Mouse (Mus musculus): ENCODE data around the gene Hlf. TPM values are rescaled to one million over a fixed set of nuclear protein-coding genes. Genes with fewer than 3 reads are reported as not detected.
A peak's percentile ranks its signal among the peaks of the same experiment; 100 is the strongest.

Hlf gene
- polyA plus RNA-seq, 1 experiment, result 0.16 TPM

- Histone ChIP-seq H3K79me2 (ENCODE audit: control insufficient read depth, insufficient read depth) (no peaks in the 10 kb centered on the region), H3K4me3 (ENCODE audit: insufficient read depth, poor library complexity, severe bottlenecking) (no peak overlapping the region), H3ac (ENCODE audit: control insufficient read depth, insufficient read length, low read depth) (no peak overlapping the region), H3K36me3 (ENCODE audit: control insufficient read depth, insufficient read depth) (no peaks in the 10 kb centered on the region), H3K79me3 (ENCODE audit: low read depth) (no peaks in the 10 kb centered on the region), H3K27me3 (ENCODE audit: control insufficient read depth, insufficient read depth, insufficient read length) (no peaks in the 10 kb centered on the region)
- TF ChIP-seq MYOG (IDR thresholded peaks at IDR 0.05; ENCODE audit: control insufficient read depth, extremely low read depth, insufficient read length) (no peak), USF1 (IDR thresholded peaks at IDR 0.05; ENCODE audit: low read depth) (no peak), CEBPB (IDR thresholded peaks at IDR 0.05; ENCODE audit: low read depth) (no peak), MYOD1 (IDR thresholded peaks at IDR 0.05; ENCODE audit: control insufficient read depth, insufficient read length, low read depth) (no peak), FOSL1 (IDR thresholded peaks at IDR 0.05; ENCODE audit: insufficient read depth, low read length, poor library complexity, severe bottlenecking) (no peak)
These were observed 76.1 kb downstream of the Hlf start for GRCm38 (mm10) chr11:90314606-90315005.

DNA sequence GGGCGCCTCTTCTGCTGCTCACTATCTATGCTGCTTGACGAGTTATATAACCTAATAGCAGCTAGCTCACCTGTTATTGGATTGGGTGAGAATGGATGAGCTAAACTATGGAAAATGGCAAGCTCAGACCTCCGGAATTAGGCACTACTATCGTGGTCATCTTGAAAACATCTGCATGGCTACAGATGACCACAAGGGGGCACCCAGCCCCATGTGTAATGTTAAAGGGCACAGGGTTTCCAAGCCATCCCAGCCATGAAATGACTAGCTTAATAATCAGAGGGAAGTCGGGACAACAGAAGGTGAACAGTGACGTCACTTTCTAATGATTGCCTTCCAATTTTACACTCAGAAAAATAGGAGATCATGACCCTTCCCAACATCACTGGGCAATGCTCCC, 83.7 kb downstream of the Hlf start:
- H3K79me2 ChIP-seq (ENCODE audit: control insufficient read depth, insufficient read depth), result no peaks in the 10 kb centered on the region
- H3ac ChIP-seq (ENCODE audit: control insufficient read depth, insufficient read length, low read depth), result no peak overlapping the region
- TF ChIP-seq FOSL1 (IDR thresholded peaks at IDR 0.05; ENCODE audit: insufficient read depth, low read length, poor library complexity, severe bottlenecking) (no peak), MYOD1 (IDR thresholded peaks at IDR 0.05; ENCODE audit: control insufficient read depth, insufficient read length, low read depth) (no peak), CEBPB (IDR thresholded peaks at IDR 0.05; ENCODE audit: low read depth) (no peak), CTCF (IDR thresholded peaks at IDR 0.05; ENCODE audit: control insufficient read depth, insufficient read depth, insufficient read length) (peak; percentile 32)
- H3K4me3 ChIP-seq (ENCODE audit: insufficient read depth, poor library complexity, severe bottlenecking), result no peak overlapping the region
- H3K79me3 ChIP-seq (ENCODE audit: low read depth), result no peaks in the 10 kb centered on the region
- H3K36me3 ChIP-seq (ENCODE audit: control insufficient read depth, insufficient read depth), result no peaks in the 10 kb centered on the region
- no peaks in the 10 kb centered on the region for H3K27me3 ChIP-seq (ENCODE audit: control insufficient read depth, insufficient read depth, insufficient read length)

DNA sequence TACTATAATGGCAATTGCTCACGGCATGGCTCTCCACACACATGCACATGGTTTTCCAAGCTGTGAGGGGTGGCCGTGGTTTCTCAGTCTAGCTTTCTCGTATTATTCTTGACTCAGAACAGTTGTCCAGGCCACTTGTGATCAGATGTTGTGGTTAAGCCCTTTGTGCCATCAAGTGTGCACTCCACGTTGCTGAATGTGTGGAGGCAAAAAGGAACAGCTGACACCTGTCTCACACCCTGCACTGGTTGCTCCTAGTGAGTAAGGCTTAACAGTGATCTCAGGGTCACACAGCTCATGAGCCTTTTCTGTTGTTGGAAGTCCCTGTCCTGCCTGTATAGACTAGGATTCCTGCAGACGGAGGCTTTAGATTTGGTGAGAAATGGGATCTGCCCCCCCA, 84.6 kb downstream of the Hlf start:
- H3K4me3 ChIP-seq (ENCODE audit: insufficient read depth, poor library complexity, severe bottlenecking), result no peak overlapping the region
- no peaks in the 10 kb centered on the region for H3K36me3 ChIP-seq (ENCODE audit: control insufficient read depth, insufficient read depth)
- TF ChIP-seq USF1 (IDR thresholded peaks at IDR 0.05; ENCODE audit: low read depth), result no peak
- TF ChIP-seq FOSL1 (IDR thresholded peaks at IDR 0.05; ENCODE audit: insufficient read depth, low read length, poor library complexity, severe bottlenecking), result no peak
- TF ChIP-seq MYOG (IDR thresholded peaks at IDR 0.05; ENCODE audit: control insufficient read depth, extremely low read depth, insufficient read length), result no peak
- TF ChIP-seq CTCF (IDR thresholded peaks at IDR 0.05; ENCODE audit: control insufficient read depth, insufficient read depth, insufficient read length), result no peak
- no peak for TF ChIP-seq MYOD1 (IDR thresholded peaks at IDR 0.05; ENCODE audit: control insufficient read depth, insufficient read length, low read depth)
- no peaks in the 10 kb centered on the region for H3K27me3 ChIP-seq (ENCODE audit: control insufficient read depth, insufficient read depth, insufficient read length)
- H3ac ChIP-seq (ENCODE audit: control insufficient read depth, insufficient read length, low read depth), result no peak overlapping the region
- no peaks in the 10 kb centered on the region for H3K79me3 ChIP-seq (ENCODE audit: low read depth)
- H3K79me2 ChIP-seq (ENCODE audit: control insufficient read depth, insufficient read depth), result no peaks in the 10 kb centered on the region

DNA sequence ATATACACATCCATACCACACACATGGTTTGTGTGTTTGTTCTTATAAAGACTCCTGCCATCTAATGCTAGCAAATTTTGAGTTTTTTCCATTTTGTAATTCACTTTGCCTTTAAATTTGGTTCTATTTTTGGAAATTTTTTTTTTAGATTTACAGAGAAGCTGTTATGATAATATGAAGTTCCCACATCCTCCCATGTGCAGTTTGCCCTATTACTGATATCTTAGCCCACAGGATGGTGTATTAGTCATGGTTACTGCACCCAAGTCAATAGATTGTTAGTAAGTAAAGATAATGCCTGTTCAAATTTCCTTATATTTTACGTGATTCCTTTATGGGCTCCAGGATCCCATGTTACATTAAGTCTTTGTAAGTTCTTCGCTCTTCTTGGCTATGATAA, 96.1 kb downstream of the Hlf start:
- Histone ChIP-seq H3K79me2 (ENCODE audit: control insufficient read depth, insufficient read depth) (no peaks in the 10 kb centered on the region), H3K36me3 (ENCODE audit: control insufficient read depth, insufficient read depth) (no peaks in the 10 kb centered on the region), H3K4me3 (ENCODE audit: insufficient read depth, poor library complexity, severe bottlenecking) (no peak overlapping the region), H3ac (ENCODE audit: control insufficient read depth, insufficient read length, low read depth) (no peak overlapping the region), H3K79me3 (ENCODE audit: low read depth) (no peaks in the 10 kb centered on the region), H3K27me3 (ENCODE audit: control insufficient read depth, insufficient read depth, insufficient read length) (no peaks in the 10 kb centered on the region)
- TF ChIP-seq MYOG (IDR thresholded peaks at IDR 0.05; ENCODE audit: control insufficient read depth, extremely low read depth, insufficient read length) (no peak), MAX (IDR thresholded peaks at IDR 0.05) (no peak), CEBPB (IDR thresholded peaks at IDR 0.05; ENCODE audit: low read depth) (no peak), CTCF (IDR thresholded peaks at IDR 0.05; ENCODE audit: control insufficient read depth, insufficient read depth, insufficient read length) (no peak), FOSL1 (IDR thresholded peaks at IDR 0.05; ENCODE audit: insufficient read depth, low read length, poor library complexity, severe bottlenecking) (no peak), MYOD1 (IDR thresholded peaks at IDR 0.05; ENCODE audit: control insufficient read depth, insufficient read length, low read depth) (no peak), USF1 (IDR thresholded peaks at IDR 0.05; ENCODE audit: low read depth) (no peak)

DNA sequence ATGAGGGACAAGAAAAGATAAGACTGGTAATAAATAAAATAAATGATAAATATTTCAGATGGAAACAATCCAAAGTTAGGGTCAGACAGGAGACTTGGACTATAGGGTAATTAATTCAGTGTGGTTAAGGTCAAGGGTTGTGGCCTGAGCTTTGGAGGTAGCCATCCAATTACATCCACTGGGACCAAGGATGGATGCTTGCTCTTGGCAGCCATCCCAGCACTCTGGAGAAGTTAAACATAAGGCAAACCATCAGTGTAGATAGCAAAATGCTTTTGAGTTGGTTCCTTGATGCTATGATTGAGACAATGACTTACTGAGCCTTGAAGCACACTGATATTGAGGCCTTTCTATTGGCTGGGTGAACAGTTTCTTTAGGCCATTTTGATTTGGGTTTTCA, 97.9 kb downstream of the Hlf start:
- no peak overlapping the region for H3ac ChIP-seq (ENCODE audit: control insufficient read depth, insufficient read length, low read depth)
- H3K36me3 ChIP-seq (ENCODE audit: control insufficient read depth, insufficient read depth), result no peaks in the 10 kb centered on the region
- H3K27me3 ChIP-seq (ENCODE audit: control insufficient read depth, insufficient read depth, insufficient read length), result no peaks in the 10 kb centered on the region
- no peaks in the 10 kb centered on the region for H3K79me2 ChIP-seq (ENCODE audit: control insufficient read depth, insufficient read depth)
- H3K79me3 ChIP-seq (ENCODE audit: low read depth), result no peaks in the 10 kb centered on the region
- TF ChIP-seq MYOG (IDR thresholded peaks at IDR 0.05; ENCODE audit: control insufficient read depth, extremely low read depth, insufficient read length), result no peak
- H3K4me3 ChIP-seq (ENCODE audit: insufficient read depth, poor library complexity, severe bottlenecking), result no peak overlapping the region

DNA sequence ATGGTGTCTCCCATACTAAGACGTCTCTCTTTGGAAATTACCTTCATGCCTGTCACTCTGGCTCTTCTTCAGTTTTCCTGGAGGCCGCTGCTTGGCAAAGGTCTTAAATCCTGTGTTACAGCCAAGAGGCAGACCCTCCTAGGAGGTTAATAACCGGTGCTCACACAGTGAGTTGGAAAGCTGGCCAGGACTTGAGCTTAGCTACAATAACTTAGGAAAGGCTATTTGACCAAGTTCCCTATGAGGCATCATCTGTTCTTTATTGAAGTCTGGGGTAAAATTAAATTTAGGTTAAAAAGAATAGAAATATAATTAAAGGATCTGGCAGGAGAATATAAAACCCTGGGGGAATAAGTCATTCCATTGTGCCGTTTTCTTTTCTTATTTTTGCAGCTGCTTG, 99.5 kb downstream of the Hlf start:
- Histone ChIP-seq H3K79me2 (ENCODE audit: control insufficient read depth, insufficient read depth) (no peaks in the 10 kb centered on the region), H3ac (ENCODE audit: control insufficient read depth, insufficient read length, low read depth) (no peak overlapping the region), H3K4me3 (ENCODE audit: insufficient read depth, poor library complexity, severe bottlenecking) (no peak overlapping the region), H3K79me3 (ENCODE audit: low read depth) (no peaks in the 10 kb centered on the region), H3K27me3 (ENCODE audit: control insufficient read depth, insufficient read depth, insufficient read length) (no peaks in the 10 kb centered on the region), H3K36me3 (ENCODE audit: control insufficient read depth, insufficient read depth) (no peaks in the 10 kb centered on the region)
- TF ChIP-seq FOSL1 (IDR thresholded peaks at IDR 0.05; ENCODE audit: insufficient read depth, low read length, poor library complexity, severe bottlenecking), result no peak
- TF ChIP-seq MYOD1 (IDR thresholded peaks at IDR 0.05; ENCODE audit: control insufficient read depth, insufficient read length, low read depth), result no peak
- no peak for TF ChIP-seq MAX (IDR thresholded peaks at IDR 0.05)
- TF ChIP-seq CEBPB (IDR thresholded peaks at IDR 0.05; ENCODE audit: low read depth), result no peak
- TF ChIP-seq USF1 (IDR thresholded peaks at IDR 0.05; ENCODE audit: low read depth), result no peak
- no peak for TF ChIP-seq MYOG (IDR thresholded peaks at IDR 0.05; ENCODE audit: control insufficient read depth, extremely low read depth, insufficient read length)
- TF ChIP-seq CTCF (IDR thresholded peaks at IDR 0.05; ENCODE audit: control insufficient read depth, insufficient read depth, insufficient read length), result no peak
